Mouse (Mus musculus): ENCODE results near the gene Rpp25.

DNA sequence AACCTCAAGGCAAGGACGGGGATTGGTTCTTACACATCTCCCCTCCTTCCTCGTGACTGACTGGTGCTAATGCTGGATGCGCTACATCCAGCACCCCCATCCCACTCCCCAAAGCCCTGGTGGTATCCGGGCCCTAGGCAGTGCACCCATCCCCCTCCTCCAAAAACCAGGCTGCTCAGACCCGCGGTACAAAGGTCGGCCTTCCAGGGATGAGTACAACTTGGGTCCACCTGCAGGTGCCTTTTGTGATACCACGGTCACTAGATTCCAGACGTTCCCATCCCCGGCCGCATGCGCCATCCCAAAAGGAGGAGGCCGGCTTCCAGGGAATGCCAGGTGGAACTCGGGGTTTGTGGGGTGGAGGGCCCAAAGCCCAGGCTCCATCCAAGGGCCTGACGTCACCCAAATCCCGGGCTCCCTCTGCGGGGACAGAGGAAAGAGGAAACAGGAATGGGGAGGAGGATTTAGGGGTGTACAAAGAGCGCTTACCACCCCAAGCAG is 36.5 kb upstream of the Rpp25 start:
- TF ChIP-seq CTCF (IDR thresholded peaks at IDR 0.05; ENCODE audit: low read depth) (no peak), EP300 (IDR thresholded peaks at IDR 0.05; ENCODE audit: low read depth) (no peak)

Measured in heart, postnatal 0 days (tissue).